Mouse (Mus musculus) kidney, adult 2 months (tissue): ENCODE data around the gene Fam135a.

Experiments used
- CTCF ChIP-seq: fragments of 200-500 bp; conservative IDR thresholded peaks from 2 replicates; pipeline ENCODE4 v1.5.1; 2011; ENCODE audit warnings: low read depth, mild to moderate bottlenecking, control low read depth, low read length, moderate library complexity, mixed read lengths; ENCODE audit not compliant: insufficient read depth, insufficient read length
- POLR2A ChIP-seq: fragments of 200-500 bp; IDR thresholded peaks from one replicate; pipeline ENCODE4 v1.6.1; 2011; ENCODE audit warnings: low read depth, low read length, control low read depth

DNA sequence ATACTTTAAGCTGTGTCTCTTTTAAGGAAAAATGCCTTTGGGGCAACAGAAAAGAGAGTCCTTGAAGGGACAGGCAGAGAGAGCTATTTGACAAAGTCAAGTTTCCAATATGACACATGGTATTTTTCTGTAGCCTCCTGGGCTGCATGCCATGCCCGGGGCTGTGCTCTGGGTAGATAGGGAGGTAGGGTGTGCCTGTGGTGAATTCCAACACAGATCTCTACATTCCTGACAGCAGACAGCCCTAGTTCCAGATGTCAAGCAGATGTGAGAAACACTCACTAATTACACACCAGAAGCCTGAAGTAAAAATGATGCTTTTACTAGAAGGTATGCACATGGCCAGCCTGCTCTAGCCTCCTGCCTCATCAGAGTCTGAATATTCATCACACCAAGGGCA is 133.9 kb downstream of the Fam135a start:
- TF ChIP-seq CTCF = no peak
- no peak for TF ChIP-seq POLR2A
